Mouse (Mus musculus): ENCODE data around the gene Zfp60.

Gene Zfp60

DNA sequence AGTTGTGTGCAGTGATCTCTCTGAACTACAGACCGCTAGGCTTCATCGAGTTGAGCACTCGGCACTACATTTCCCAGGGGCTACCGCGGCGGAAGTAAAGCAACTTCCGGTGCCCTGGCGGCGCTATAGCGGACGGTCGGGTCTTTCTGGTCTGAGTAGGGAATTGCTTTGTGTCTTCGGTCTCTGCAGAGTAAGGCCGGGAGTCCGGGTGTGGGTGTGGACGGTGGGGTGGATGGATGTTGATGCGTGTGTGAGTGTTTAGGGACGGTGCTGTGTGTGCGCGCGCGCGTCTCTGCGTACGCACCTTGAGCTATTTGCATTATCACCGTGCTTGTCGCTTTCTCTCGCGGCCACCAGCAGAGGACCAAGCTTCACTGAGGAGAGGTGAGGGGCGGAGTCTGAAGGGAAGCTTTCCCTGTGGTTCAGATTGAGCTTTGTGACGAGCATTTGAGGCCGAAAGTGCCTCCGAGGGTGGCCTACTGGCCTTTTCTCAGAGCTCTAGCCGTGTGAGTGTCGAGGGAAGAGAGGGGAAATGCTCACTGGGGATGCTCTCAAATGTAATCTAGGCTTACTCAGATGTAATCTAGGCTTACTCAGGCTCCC is at the start of gene Zfp60:
Zfp60 (plus strand) TSS at position 109 of the 603 bp plus-strand sequence.
- WGBS, result under 1% methylated on average over 35 of the region's 35 CpGs

DNA sequence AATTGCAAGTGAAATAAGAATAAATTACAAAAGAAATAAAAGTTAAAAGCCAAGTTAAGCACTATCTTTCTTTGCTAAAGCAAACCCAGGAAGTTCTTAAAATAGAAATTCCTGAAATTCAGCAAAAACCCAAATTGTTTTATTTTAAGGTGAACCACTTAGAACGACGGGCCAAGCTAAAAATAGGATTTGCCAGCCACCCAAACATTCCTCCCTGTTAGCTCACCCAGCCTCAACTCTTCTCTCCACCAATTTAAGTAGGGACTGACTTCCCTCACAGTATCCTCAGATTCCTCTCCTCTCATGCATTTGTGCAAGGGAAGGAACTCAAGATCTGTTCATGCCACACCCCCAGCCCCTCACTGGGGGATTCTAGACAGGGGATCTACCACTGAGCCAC is 48.0 kb upstream of the Zfp60 start:
- WGBS, result 18% methylated on average over 2 of the region's 2 CpGs

DNA sequence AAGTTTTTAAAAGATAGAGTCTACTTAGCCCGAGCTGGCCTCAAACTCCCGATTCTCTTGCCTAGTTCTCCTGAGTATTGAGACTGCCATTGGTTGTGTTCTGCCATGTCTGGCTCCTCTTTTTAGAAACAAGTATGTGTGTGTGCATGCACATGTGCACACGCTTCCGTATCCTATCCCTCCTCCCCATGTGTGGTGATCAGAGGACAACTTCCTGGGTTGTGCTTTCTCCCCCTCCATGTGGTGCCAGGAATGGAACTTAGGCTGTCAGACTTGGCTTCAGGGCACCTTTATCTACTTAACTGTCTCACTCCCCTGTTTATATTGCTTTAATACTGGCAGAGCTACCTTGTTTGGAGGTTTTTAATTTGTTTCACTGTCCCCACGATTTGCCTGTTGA is 46.0 kb upstream of the Zfp60 start:
- 16% methylated on average over 5 of the region's 5 CpGs for WGBS

- under 1% methylated on average over 6 of the region's 6 CpGs for WGBS
Observed at GRCm38 (mm10) chr7:27685681-27686080, 45.5 kb upstream of the Zfp60 start.

DNA sequence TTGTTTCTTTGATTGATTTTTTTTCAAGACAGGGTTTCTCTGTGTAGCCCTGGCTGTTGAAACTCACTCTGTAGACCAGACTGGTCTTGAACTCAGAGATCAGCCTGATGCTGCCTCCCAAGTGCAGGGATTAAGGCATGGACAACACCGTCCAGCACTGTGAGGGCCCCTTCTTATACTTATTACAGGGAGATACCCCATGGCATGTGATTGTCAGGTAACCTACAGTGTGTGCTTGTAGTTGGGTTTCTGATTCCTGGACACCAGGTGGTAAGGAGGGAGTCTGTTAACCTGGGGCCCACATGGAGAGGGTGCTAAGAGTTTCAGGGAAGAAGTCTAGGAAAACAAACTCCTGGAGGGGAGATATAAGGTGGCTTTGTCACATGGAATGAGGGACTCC is 44.1 kb upstream of the Zfp60 start:
- 90% methylated on average over 1 of the region's 1 CpGs for WGBS

GRCm38 (mm10) chr7:27687836-27688235 is 43.4 kb upstream of the Zfp60 start:
- 53% methylated on average over 3 of the region's 3 CpGs for WGBS

- 24% methylated on average over 14 of the region's 14 CpGs for WGBS
Observed at GRCm38 (mm10) chr7:27688246-27688788, 42.9 kb upstream of the Zfp60 start.

DNA sequence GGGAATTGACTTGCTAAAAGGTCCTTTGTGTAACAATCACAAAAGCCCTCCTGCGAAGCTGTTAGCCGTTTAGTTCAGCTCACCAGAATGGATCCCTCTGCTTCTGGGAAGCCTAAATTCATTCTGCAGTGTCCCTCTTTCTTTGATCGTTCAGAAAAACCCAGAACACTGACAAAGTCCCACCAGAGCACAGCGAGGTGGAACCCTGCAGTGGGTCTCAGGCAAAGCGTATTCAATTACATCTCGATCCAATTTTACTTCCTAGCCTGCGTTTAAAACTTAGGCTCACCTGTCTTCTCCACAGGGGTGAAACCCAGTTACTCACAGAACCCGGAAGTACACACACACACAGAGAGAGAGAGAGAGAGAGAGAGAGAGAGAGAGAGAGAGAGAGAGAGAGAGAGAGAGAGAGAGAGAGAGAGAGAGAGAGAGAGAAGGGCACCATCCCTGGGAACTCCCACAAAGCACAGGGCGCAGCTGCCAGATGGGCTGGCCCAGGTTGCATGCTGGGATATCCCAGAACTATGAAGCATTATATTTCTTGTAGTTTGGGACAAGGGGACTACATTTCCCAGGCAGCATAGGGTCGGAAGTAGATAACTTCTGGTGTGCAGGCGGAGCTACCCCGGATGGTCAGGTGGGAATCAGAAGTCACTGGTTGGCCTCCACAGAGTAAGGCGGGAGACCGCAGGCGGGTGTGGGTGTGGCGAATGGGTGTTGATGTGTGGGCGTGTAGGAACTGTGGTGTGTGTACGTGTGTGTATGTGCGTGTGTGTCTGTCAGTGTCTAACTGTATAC is 42.2 kb upstream of the Zfp60 start, which contains the start of gene Zfp607b:
Zfp607b (plus strand) TSS at position 526 of the 798 bp plus-strand sequence.
- under 1% methylated on average over 19 of the region's 19 CpGs for WGBS

DNA sequence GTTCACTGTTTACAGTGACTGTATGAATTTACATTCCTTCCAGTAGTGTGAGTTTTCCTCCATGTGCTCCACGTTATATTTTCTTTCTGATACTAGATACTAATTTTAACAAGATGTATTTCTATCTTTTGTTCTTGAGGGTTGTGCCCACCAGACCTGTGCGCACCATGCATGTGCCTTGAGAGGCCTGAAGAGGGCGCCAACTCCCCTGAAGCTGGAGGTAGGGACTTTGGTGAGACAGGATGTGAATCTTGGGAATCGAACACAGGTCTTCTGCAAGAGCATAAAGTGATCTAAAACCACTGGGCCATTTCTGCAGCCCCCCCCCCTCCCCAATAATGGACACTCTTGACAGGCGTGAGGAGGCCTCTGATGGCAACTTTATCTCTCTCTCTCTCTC is 40.1 kb upstream of the Zfp60 start:
- WGBS, result 39% methylated on average over 5 of the region's 5 CpGs

- 59% methylated on average over 3 of the region's 3 CpGs for WGBS
Observed at GRCm38 (mm10) chr7:27696711-27697110, 34.5 kb upstream of the Zfp60 start.

GRCm38 (mm10) chr7:27710402-27710801 is 20.8 kb upstream of the Zfp60 start:
- 45% methylated on average over 7 of the region's 7 CpGs for WGBS

DNA sequence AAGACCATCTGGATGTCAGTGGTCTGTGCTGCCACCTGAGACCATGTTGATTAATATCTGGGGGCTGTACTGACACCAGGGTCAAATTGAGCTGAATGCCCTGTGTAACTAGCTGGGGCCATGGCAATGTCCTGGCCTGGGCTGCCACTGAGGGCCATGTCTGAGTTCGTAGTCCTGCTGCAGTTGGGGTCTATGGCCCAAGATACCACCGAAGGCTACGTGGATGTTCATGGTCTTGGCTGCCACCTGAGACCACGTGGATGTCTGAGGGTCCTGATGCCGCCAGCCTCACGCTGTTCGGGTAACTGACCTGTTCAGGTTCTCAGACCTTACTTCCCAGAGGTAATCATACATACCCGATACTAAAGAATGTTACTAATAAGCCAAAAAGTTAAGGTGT is 9.2 kb upstream of the Zfp60 start:
- WGBS, result 95% methylated on average over 8 of the region's 8 CpGs

DNA sequence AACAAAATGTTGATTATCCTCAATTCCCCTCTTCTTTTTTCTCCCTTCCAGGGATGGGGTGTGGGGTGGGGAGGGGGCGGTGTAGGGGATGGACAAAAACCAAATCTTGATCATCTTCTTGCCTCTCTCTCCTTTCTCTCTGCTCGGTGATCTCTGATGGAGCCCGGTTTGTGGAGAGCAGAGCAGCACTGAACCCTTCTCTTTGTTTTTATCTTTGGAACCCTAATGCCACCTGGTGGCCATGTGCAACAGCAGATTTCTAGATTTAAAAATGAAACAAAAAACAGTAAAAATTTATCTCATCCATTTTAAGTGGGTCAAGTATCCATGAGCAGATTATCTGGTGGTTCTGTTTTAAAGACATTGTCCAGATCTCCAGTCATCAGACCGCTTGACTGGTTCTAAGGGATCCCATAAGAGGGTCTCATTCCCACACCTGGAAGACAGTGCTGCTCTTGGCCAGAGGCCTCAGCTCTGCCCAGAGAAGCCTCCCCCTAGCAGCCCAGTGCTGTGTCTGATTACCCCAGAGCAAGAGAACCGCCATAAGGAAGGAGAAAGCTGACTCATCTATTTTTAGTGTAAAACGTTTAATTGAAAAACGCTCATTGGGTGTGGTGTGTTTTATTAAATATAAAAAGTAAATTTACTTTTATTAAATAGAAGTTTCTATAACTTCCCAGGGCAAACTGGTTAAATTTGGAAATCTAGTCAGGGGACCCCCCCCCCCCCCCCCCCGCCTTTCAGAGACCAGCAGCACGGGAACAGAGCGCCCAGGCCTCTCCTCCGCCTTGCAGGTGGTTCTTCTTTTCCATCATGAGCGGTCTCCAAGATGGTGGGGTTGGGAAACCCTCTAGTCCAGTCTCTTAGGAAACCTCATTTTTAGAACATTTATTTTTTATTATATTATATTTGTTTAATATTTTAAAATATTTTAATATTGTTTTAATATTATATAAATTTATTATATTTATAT is 5.3 kb upstream of the Zfp60 start:
- 33% methylated on average over 12 of the region's 12 CpGs for WGBS

DNA sequence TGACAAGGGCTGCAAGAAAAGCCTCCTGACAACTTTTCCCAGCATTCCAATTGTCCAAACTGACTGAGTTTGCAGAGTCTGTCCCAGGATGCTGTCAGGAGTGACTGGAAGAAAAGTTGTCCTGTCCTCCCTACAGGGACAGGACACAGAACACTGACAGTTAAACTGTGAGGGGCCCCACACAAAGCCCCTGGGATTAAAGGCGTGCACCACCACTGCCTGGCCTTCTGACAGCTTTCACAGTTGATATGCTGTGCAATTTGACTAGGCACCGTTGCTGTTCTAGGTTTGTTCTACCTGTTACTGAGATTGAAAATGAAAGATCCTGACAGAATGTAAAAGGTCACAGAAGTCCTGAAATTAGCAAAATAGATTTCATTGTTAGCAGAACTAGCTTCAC is 3.7 kb upstream of the Zfp60 start:
- WGBS, result 65% methylated on average over 2 of the region's 2 CpGs

GRCm38 (mm10) chr7:27731946-27732345 is 757 bp downstream of the Zfp60 start:
- WGBS, result 3% methylated on average over 12 of the region's 12 CpGs

DNA sequence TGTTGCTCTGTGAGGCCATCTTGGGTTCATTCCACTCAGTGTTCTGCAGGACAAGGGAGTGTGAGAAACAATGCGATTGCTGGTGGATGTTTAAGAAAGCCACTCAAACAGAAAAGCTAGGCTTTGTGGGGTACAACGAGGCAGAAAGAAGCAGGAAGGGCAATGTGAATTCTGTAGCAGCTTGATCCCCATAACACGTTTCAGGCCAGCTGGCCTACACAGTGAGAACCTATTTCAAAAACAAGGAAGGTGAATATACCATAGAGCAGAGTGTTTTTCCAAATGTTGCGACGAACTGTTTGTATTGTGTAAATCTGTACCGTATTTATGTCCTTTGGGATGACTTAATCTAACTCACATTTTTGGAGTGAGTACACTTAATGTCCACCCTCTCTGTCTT is 1.3 kb downstream of the Zfp60 start:
- WGBS, result 50% methylated on average over 6 of the region's 6 CpGs

- 24% methylated on average over 5 of the region's 5 CpGs for WGBS
Observed at GRCm38 (mm10) chr7:27735457-27735856, 4.3 kb downstream of the Zfp60 start.

- WGBS, result 7% methylated on average over 5 of the region's 5 CpGs
Observed at GRCm38 (mm10) chr7:27756351-27757047, 25.3 kb downstream of the Zfp60 start.

- WGBS, result 42% methylated on average over 3 of the region's 3 CpGs
Observed at GRCm38 (mm10) chr7:27757048-27757375, 25.8 kb downstream of the Zfp60 start.

- WGBS, result 25% methylated on average over 17 of the region's 17 CpGs
Observed at GRCm38 (mm10) chr7:27765176-27765886, 34.1 kb downstream of the Zfp60 start.

DNA sequence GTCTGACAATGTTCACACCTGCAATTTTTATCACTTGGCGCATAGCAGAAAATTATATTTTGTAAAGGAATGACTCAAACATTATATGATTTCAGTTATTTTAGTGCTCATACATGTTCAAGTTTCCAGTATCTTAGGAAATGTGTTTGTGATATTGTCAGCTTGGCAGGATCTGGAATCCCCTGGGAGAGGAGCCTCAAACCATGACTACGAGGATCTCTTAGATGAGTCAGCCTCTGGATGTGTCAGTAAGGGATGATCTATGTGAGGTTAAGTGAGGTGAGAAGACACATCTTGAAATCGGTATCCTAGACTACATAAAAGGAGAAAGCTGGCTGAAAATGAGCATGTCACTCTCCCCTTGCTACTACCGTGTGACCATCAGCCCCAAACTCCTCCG is 58.1 kb downstream of the Zfp60 start:
- WGBS, result 76% methylated on average over 5 of the region's 5 CpGs

Data from cerebral cortex, adult 2 months (tissue).